Mouse (Mus musculus) embryonic fibroblast, embryonic 13.5 days (primary cell): ENCODE measurements around the gene Cep57l1.

Experiments
- CTCF ChIP-seq: IDR thresholded peaks from 2 replicates; pipeline ENCODE4 v1.5.1; 2011; ENCODE audit warnings: mild to moderate bottlenecking, control low read depth, low read length, moderate library complexity, borderline replicate concordance; ENCODE audit not compliant: insufficient read depth
- POLR2A ChIP-seq: IDR thresholded peaks from 2 replicates; pipeline ENCODE4 v1.6.1; 2011; ENCODE audit warnings: low read depth, mild to moderate bottlenecking, control low read depth, low read length, moderate library complexity

DNA sequence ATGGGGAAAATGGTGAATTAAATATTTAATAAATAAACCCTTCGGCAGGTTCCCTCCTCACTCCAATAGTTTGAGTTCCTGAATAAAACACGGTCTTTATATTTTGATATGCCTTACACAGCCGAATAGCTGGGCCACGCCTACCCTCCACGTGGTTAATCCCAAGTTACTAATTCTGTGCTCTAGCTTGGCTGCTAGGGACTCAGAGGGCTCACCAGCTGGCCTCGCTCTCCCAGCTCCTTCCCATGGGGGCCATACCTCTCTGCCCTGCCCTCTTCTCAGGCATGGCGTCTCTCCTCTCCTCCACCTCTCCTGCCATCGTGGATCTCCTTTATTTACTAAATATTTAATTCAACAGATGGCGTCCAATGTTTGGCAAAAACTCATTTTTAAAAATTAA lies 83.5 kb downstream of the Cep57l1 start:
- no peak for TF ChIP-seq CTCF
- TF ChIP-seq POLR2A: no peak
